Mouse (Mus musculus): ENCODE measurements around the gene Pde4b. TPM values are rescaled to one million over a fixed set of nuclear protein-coding genes. Genes with fewer than 3 reads are reported as not detected.

Pde4b gene
- polyA plus RNA-seq, 1 experiment from 2014 or later: 35.4 TPM

- no peak for ATAC-seq (ENCODE audit: low read depth)
- no peaks in the 10 kb centered on the region for H3K27me3 ChIP-seq (ENCODE audit: control insufficient read depth, insufficient read depth, low read depth, low read length)
- no peaks in the 10 kb centered on the region for H3K9me3 ChIP-seq (ENCODE audit: control insufficient read depth, low read length)
- no peak overlapping the region for H3K9ac ChIP-seq (ENCODE audit: low read length)
- H3K4me2 ChIP-seq (ENCODE audit: low read depth, low read length): no peak overlapping the region
- H3K4me3 ChIP-seq (ENCODE audit: low read length): no peak overlapping the region
- H3K36me3 ChIP-seq (ENCODE audit: control insufficient read depth, insufficient read depth, low read length): no peaks in the 10 kb centered on the region
- peaks cover 3% of the 10 kb centered on the region for H3K4me1 ChIP-seq (replicated peaks; ENCODE audit: control insufficient read depth, insufficient read depth, low read length)
- 50% methylated on average over 1 of the region's 1 CpGs for WGBS
- no peak overlapping the region for H3K27ac ChIP-seq (ENCODE audit: low read length)
These were observed 146.3 kb downstream of the Pde4b start for GRCm38 (mm10) chr4:102233633-102234032.

GRCm38 (mm10) chr4:102235151-102235550 lies 147.8 kb downstream of the Pde4b start:
- no peaks in the 10 kb centered on the region for H3K27me3 ChIP-seq (ENCODE audit: control insufficient read depth, insufficient read depth, low read depth, low read length)
- WGBS: 78% methylated on average over 2 of the region's 2 CpGs
- no peaks in the 10 kb centered on the region for H3K36me3 ChIP-seq (ENCODE audit: control insufficient read depth, insufficient read depth, low read length)
- H3K9me3 ChIP-seq (ENCODE audit: control insufficient read depth, low read length): no peaks in the 10 kb centered on the region
- ATAC-seq (ENCODE audit: low read depth): no peak
- no peak overlapping the region for H3K27ac ChIP-seq (ENCODE audit: low read length)
- H3K9ac ChIP-seq (ENCODE audit: low read length): no peak overlapping the region
- H3K4me1 ChIP-seq (replicated peaks; ENCODE audit: control insufficient read depth, insufficient read depth, low read length): no peaks in the 10 kb centered on the region
- H3K4me2 ChIP-seq (ENCODE audit: low read depth, low read length): no peak overlapping the region
- no peak overlapping the region for H3K4me3 ChIP-seq (ENCODE audit: low read length)

GRCm38 (mm10) chr4:102239102-102239501 lies 151.8 kb downstream of the Pde4b start:
- Histone ChIP-seq H3K4me3 (ENCODE audit: low read length) (no peak overlapping the region), H3K4me1 (replicated peaks; ENCODE audit: control insufficient read depth, insufficient read depth, low read length) (peaks cover 9% of the 10 kb centered on the region), H3K27me3 (ENCODE audit: control insufficient read depth, insufficient read depth, low read depth, low read length) (no peaks in the 10 kb centered on the region), H3K9ac (ENCODE audit: low read length) (no peak overlapping the region), H3K36me3 (ENCODE audit: control insufficient read depth, insufficient read depth, low read length) (no peaks in the 10 kb centered on the region), H3K4me2 (ENCODE audit: low read depth, low read length) (no peak overlapping the region), H3K9me3 (ENCODE audit: control insufficient read depth, low read length) (no peaks in the 10 kb centered on the region), H3K27ac (ENCODE audit: low read length) (no peak overlapping the region)
- no peak for ATAC-seq (ENCODE audit: low read depth)
- whole genome bisulfite sequencing: 88% methylated on average over 2 of the region's 2 CpGs

- Histone ChIP-seq H3K36me3 (ENCODE audit: control insufficient read depth, insufficient read depth, low read length) (no peaks in the 10 kb centered on the region), H3K9me3 (ENCODE audit: control insufficient read depth, low read length) (no peaks in the 10 kb centered on the region), H3K27me3 (ENCODE audit: control insufficient read depth, insufficient read depth, low read depth, low read length) (no peaks in the 10 kb centered on the region), H3K27ac (ENCODE audit: low read length) (no peak overlapping the region), H3K4me3 (ENCODE audit: low read length) (no peak overlapping the region), H3K9ac (ENCODE audit: low read length) (no peak overlapping the region), H3K4me2 (ENCODE audit: low read depth, low read length) (no peak overlapping the region), H3K4me1 (replicated peaks; ENCODE audit: control insufficient read depth, insufficient read depth, low read length) (peaks cover 9% of the 10 kb centered on the region)
- WGBS: 66% methylated on average over 12 of the region's 12 CpGs
- ATAC-seq (ENCODE audit: low read depth): no peak
These were observed 152.5 kb downstream of the Pde4b start for GRCm38 (mm10) chr4:102239657-102240390.

- ATAC-seq (ENCODE audit: low read depth): peak; percentile 85
- H3K27me3 ChIP-seq (ENCODE audit: control insufficient read depth, insufficient read depth, low read depth, low read length): no peaks in the 10 kb centered on the region
- peak overlapping the region; percentile 63 for H3K27ac ChIP-seq (ENCODE audit: low read length)
- 50% methylated on average over 8 of the region's 8 CpGs for WGBS
- no peaks in the 10 kb centered on the region for H3K36me3 ChIP-seq (ENCODE audit: control insufficient read depth, insufficient read depth, low read length)
- H3K4me1 ChIP-seq (replicated peaks; ENCODE audit: control insufficient read depth, insufficient read depth, low read length): peaks cover 9% of the 10 kb centered on the region
- no peak overlapping the region for H3K4me2 ChIP-seq (ENCODE audit: low read depth, low read length)
- H3K9ac ChIP-seq (ENCODE audit: low read length): no peak overlapping the region
- H3K9me3 ChIP-seq (ENCODE audit: control insufficient read depth, low read length): no peaks in the 10 kb centered on the region
- H3K4me3 ChIP-seq (ENCODE audit: low read length): no peak overlapping the region
These were observed 153.5 kb downstream of the Pde4b start for GRCm38 (mm10) chr4:102240754-102241427.

GRCm38 (mm10) chr4:102253994-102254393 lies 166.7 kb downstream of the Pde4b start:
- ATAC-seq (ENCODE audit: low read depth): peak; percentile 31
- no peaks in the 10 kb centered on the region for H3K36me3 ChIP-seq (ENCODE audit: control insufficient read depth, insufficient read depth, low read length)
- no peaks in the 10 kb centered on the region for H3K27me3 ChIP-seq (ENCODE audit: control insufficient read depth, insufficient read depth, low read depth, low read length)
- peaks cover 18% of the 10 kb centered on the region for H3K4me1 ChIP-seq (replicated peaks; ENCODE audit: control insufficient read depth, insufficient read depth, low read length)
- H3K27ac ChIP-seq (ENCODE audit: low read length): peak overlapping the region; percentile 31
- no peaks in the 10 kb centered on the region for H3K9me3 ChIP-seq (ENCODE audit: control insufficient read depth, low read length)
- H3K9ac ChIP-seq (ENCODE audit: low read length): no peak overlapping the region
- peak overlapping the region; percentile 47 for H3K4me3 ChIP-seq (ENCODE audit: low read length)
- H3K4me2 ChIP-seq (ENCODE audit: low read depth, low read length): peak overlapping the region; percentile 62

- peak overlapping the region; percentile 81 for H3K27ac ChIP-seq (ENCODE audit: low read length)
- H3K4me2 ChIP-seq (ENCODE audit: low read depth, low read length): peak overlapping the region; percentile 62
- no peaks in the 10 kb centered on the region for H3K27me3 ChIP-seq (ENCODE audit: control insufficient read depth, insufficient read depth, low read depth, low read length)
- H3K4me3 ChIP-seq (ENCODE audit: low read length): peak overlapping the region; percentile 47
- H3K36me3 ChIP-seq (ENCODE audit: control insufficient read depth, insufficient read depth, low read length): no peaks in the 10 kb centered on the region
- WGBS: 5% methylated on average over 15 of the region's 15 CpGs
- peak overlapping the region; percentile 58 for H3K9ac ChIP-seq (ENCODE audit: low read length)
- peaks cover 18% of the 10 kb centered on the region for H3K4me1 ChIP-seq (replicated peaks; ENCODE audit: control insufficient read depth, insufficient read depth, low read length)
- peak; percentile 81 for ATAC-seq (ENCODE audit: low read depth)
- no peaks in the 10 kb centered on the region for H3K9me3 ChIP-seq (ENCODE audit: control insufficient read depth, low read length)
These were observed 167.3 kb downstream of the Pde4b start for GRCm38 (mm10) chr4:102254466-102255294.

GRCm38 (mm10) chr4:102255295-102255670 lies 167.9 kb downstream of the Pde4b start:
- Histone ChIP-seq H3K9me3 (ENCODE audit: control insufficient read depth, low read length) (no peaks in the 10 kb centered on the region), H3K27ac (ENCODE audit: low read length) (peak overlapping the region; percentile 81)
- peak; percentile 68; the same call in 1 of the 2 replicates for ATAC-seq (ENCODE audit: low read depth)

More at GRCm38 (mm10) chr4:102255295-102255670, 167.9 kb downstream of the Pde4b start:
- Histone ChIP-seq H3K4me2 (ENCODE audit: low read depth, low read length) (peak overlapping the region; percentile 62), H3K4me3 (ENCODE audit: low read length) (peak overlapping the region; percentile 47), H3K9ac (ENCODE audit: low read length) (peak overlapping the region; percentile 58), H3K27me3 (ENCODE audit: control insufficient read depth, insufficient read depth, low read depth, low read length) (no peaks in the 10 kb centered on the region), H3K36me3 (ENCODE audit: control insufficient read depth, insufficient read depth, low read length) (no peaks in the 10 kb centered on the region), H3K4me1 (replicated peaks; ENCODE audit: control insufficient read depth, insufficient read depth, low read length) (peaks cover 18% of the 10 kb centered on the region)
- 19% methylated on average over 9 of the region's 9 CpGs for WGBS

Measured in lung, embryonic 16.5 days (tissue).